Mouse (Mus musculus) adrenal gland (tissue): ENCODE data around the gene Usp53.

Experiments used
- intact Hi-C: fragments of 180-260 bp; cut with DNase I; formaldehyde crosslinking; loops from one replicate; pipeline ENCODE4 v1.15.1; 2025
- long read RNA-seq, 2 experiments: library from polyadenylated mRNA; unstranded; transcript quantifications; one replicate each; pipeline ENCODE4 v2.0.0; 2020; ENCODE audit warnings: borderline replicate concordance in 1 of 2; ENCODE audit not compliant: insufficient replicate concordance in 1 of 2

The Usp53 gene
- long read RNA-seq, experiment 1, partial matches to known transcripts = 1 of 6 reads
- long read RNA-seq, experiment 1, other reads (novel, unspliced or antisense) = 5 of 6 reads
- long read RNA-seq, experiment 2, partial matches to known transcripts = 8 of 11 reads
- long read RNA-seq, experiment 2, other reads (novel, unspliced or antisense) = 3 of 11 reads

GRCm38 (mm10) chr3:122984249-122985182 lies at the start of gene Usp53:
Gene Usp53 (minus strand): TSS chr3:122984510.
- intact Hi-C loops = no loop called here

GRCm38 (mm10) chr3:123033804-123034203 lies 49.5 kb upstream of the Usp53 start:
- intact Hi-C loops = no loop called here

DNA sequence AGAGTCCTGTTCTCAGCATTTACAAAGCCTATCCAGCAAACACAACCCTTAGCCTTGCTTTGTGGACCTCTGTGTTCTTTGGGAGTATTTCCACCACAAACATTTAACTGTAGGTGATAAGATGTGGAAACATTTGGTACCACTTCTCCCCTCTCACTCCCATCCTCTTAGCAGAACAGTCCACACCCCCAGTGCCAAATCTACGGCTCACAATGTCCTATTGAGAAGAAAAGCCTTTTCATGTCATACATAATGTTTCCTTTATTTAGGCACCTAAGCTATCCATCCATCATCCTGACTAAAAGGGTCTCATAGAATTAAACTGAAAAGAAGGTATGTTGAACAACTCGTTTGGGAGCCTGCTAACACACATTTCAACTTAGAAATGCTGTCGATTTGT lies 41.3 kb upstream of the Usp53 start:
- intact Hi-C loops = no loop called here

DNA sequence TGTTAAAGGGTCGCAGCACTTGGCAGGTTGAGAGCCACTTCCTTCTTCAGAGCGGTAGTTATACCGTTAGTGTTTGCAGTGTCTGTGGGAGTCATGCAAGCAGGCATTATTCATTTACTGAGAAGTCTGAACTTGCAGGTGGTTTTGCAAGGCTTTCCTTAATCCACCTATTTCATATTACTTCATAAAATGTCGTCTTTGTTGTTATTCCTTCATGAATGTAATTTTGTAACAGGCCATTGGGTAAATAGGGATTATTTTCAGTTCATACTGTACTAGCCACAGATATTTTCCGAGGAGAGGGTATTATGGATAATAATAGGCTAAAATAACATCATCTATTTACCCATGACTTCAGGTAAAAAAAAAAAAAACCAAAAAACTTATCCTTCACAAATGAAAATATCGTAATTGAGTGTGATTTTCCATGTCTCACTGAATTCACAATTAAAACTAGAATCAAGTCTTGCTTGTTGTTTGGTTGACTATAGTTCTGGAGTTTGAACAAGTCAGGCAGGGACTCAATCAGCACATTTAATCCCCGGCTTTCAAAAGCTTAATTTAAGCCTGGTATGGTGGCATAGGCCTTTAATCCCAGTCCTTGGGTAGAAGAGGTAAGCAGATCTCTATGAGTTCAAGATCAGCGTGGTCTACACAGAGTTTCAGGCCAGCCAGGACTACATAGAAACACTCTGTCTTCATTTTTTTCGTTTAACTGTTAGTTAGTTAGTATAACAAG lies 40.4 kb upstream of the Usp53 start:
- intact Hi-C loops = no loop called here

DNA sequence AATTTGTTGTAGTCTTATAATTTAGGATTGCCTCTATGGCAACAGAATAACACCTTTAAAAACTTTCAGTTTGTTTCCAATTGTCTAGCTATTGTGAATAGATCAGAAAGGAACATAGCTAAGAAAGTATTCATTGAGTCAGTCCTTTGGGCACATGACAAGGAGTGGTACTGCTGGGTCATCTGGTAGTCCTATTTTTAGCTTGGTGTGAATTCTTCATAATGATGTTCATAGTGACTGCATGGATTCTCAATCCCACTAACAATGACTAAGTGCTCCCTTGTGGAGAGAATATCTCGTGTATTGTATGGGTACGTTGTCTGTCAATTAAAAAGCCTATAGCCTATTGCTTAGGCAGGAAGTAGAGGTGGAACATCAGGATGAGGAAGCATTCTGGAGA lies 34.5 kb upstream of the Usp53 start:
- intact Hi-C loops = no loop called here

- intact Hi-C loops = no loop called here
Observed at GRCm38 (mm10) chr3:123013476-123013875, 29.2 kb upstream of the Usp53 start.

DNA sequence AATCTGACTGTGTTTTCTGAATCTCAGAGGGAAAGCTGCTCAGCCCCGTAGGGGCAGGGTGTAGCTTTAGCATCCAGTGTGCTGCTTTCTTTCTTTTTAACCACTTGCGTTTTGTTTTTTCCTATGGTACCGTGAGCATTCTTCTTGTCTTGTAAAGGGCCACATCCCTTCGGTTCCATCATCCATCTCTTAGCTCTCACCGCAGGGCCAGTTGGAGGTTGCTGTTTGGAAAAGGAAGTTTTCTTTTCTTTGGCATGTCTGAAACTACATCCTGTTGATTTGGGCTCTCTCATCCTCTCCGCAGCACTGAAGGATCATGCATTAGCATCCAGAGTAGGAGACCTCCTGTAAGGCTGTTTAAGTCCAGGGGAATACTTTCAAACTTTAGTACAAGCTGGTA lies 25.1 kb upstream of the Usp53 start:
- intact Hi-C loops = no loop called here

DNA sequence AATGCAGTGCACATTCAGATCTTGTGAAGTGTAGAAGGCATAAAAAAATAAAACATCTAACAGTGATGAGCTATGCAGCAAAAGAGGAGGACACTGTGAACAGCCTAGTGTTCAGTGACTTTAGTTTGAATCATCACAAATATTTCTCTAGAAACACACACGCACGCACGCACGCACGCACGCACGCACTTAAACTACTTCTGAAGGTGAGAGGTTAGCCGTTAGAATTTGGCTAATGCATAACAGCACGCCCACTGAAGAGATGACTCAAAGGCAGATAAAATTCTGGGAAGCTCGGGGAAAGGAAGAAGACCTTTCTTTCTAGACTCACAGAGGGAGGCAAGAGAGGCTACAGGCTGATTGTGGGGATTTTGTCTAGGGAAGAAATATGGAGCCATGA lies 23.1 kb upstream of the Usp53 start:
- intact Hi-C loops = no loop called here

- intact Hi-C loops = no loop called here
Observed at GRCm38 (mm10) chr3:123001053-123001452, 16.7 kb upstream of the Usp53 start.

GRCm38 (mm10) chr3:122998511-122998910 lies 14.2 kb upstream of the Usp53 start:
- intact Hi-C loops = no loop called here

GRCm38 (mm10) chr3:122996968-122997367 lies 12.7 kb upstream of the Usp53 start:
- intact Hi-C loops = no loop called here

- intact Hi-C loops = loop anchor here (2.0 kb wide), 1 partner anchor 116 kb away; no protein-coding TSS in a partner anchor
Observed at GRCm38 (mm10) chr3:122986906-122987305, 2.6 kb upstream of the Usp53 start.

GRCm38 (mm10) chr3:122986386-122986785 lies 2.1 kb upstream of the Usp53 start:
- intact Hi-C loops = loop anchor here (2.0 kb wide), 1 partner anchor 116 kb away; no protein-coding TSS in a partner anchor

DNA sequence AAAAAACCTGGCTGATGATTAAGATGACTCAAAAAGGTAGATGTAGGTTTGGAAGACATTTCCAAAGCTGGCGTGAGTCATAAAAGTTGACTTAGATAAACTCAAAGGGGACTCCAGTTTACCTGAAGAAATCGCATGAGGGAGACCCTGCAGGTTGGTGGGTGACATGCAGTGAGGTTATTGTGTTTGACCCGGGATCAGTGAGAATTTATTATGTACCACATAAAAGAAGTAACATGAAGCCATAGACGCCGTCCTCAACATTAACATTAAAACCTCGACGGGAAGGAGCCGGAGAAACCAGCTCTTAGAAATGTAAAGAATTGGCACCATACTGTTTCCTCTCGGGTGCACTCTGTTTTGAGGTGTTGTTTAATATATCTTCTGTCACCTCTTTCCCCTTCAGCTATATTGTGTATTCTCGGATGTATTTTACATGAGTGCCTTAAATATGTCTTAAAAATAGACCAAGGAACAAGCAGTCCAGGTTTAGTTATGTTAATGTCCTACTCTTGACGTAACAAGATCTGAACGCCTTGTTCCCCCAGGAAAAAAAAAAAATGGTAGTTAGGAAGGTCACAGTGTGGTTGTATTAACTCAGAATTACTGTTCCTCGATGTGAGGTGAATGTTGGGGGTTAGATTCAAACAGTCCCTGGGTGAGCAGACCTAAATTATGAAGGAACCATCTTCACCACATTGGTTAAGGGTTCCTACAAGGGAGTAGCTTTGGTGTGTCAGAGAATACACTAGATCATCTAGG lies 1.1 kb upstream of the Usp53 start:
- intact Hi-C loops = no loop called here

- intact Hi-C loops = no loop called here
Observed at GRCm38 (mm10) chr3:122983849-122984248, 461 bp downstream of the Usp53 start.

GRCm38 (mm10) chr3:122975964-122976363 lies 8.3 kb downstream of the Usp53 start:
- intact Hi-C loops = no loop called here

DNA sequence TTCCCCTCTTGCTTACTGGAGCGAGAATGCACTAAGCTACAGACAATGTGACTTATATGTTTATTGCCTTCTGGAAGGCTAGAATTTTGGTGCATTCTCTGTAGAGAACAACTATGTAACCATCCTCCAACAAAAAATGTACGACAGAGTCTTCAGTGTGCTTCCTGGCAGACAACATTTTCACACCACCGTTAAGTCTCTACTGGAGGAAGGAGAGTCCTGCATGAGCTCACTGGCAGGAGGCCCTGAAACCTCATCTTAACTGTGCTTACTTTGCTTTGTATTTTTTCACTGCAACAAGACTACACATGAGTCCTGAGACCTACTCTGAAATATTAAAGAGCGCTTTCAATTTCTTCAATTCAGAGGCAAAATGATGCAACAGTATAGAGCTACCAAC lies 8.9 kb downstream of the Usp53 start:
- intact Hi-C loops = no loop called here

GRCm38 (mm10) chr3:122974833-122975232 lies 9.5 kb downstream of the Usp53 start:
- intact Hi-C loops = no loop called here

- intact Hi-C loops = no loop called here
Observed at GRCm38 (mm10) chr3:122972126-122972822, 12.0 kb downstream of the Usp53 start.

- intact Hi-C loops = loop anchor here (5.0 kb wide), 1 partner anchor 36 kb away; no protein-coding TSS in a partner anchor
Observed at GRCm38 (mm10) chr3:122968391-122968790, 15.9 kb downstream of the Usp53 start.
